Mouse (Mus musculus): ENCODE results near the gene Fry. TPM values are rescaled to one million over a fixed set of nuclear protein-coding genes. Genes with fewer than 3 reads are reported as not detected.

Fry gene
- polyA plus RNA-seq, 3 experiments from 2014 or later, result 15.9 to 25.3 (median 22.3) TPM

- ATAC-seq, result no peak
These were observed 11.7 kb downstream of the Fry start for GRCm38 (mm10) chr5:150130144-150130543.

- no peak for ATAC-seq
These were observed 12.7 kb downstream of the Fry start for GRCm38 (mm10) chr5:150131166-150131565.

- ATAC-seq, result no peak
These were observed 16.2 kb downstream of the Fry start for GRCm38 (mm10) chr5:150134651-150135050.

- no peak for ATAC-seq
These were observed 17.1 kb downstream of the Fry start for GRCm38 (mm10) chr5:150135529-150135928.

- ATAC-seq, result no peak
These were observed 19.5 kb downstream of the Fry start for GRCm38 (mm10) chr5:150137772-150138451.

- ATAC-seq, result no peak
These were observed 22.1 kb downstream of the Fry start for GRCm38 (mm10) chr5:150140513-150140912.

- no peak for ATAC-seq
These were observed 27.5 kb downstream of the Fry start for GRCm38 (mm10) chr5:150145967-150146366.

- ATAC-seq, result no peak
These were observed 28.2 kb downstream of the Fry start for GRCm38 (mm10) chr5:150146612-150147011.

- no peak for ATAC-seq
These were observed 31.3 kb downstream of the Fry start for GRCm38 (mm10) chr5:150149725-150150124.

- ATAC-seq, result no peak
These were observed 32.5 kb downstream of the Fry start for GRCm38 (mm10) chr5:150150986-150151385.

GRCm38 (mm10) chr5:150152071-150152879 lies 33.8 kb downstream of the Fry start:
- no peak for ATAC-seq

GRCm38 (mm10) chr5:150152880-150153281 lies 34.4 kb downstream of the Fry start:
- ATAC-seq, result no peak

- no peak for ATAC-seq
These were observed 36.9 kb downstream of the Fry start for GRCm38 (mm10) chr5:150155388-150155787.

- ATAC-seq, result no peak
These were observed 37.8 kb downstream of the Fry start for GRCm38 (mm10) chr5:150156063-150156786.

GRCm38 (mm10) chr5:150157682-150158081 lies 39.2 kb downstream of the Fry start:
- ATAC-seq, result peak; percentile 79

- no peak for ATAC-seq
These were observed 40.7 kb downstream of the Fry start for GRCm38 (mm10) chr5:150159151-150159550.

GRCm38 (mm10) chr5:150161193-150161592 lies 42.7 kb downstream of the Fry start:
- ATAC-seq, result no peak

- ATAC-seq, result no peak
These were observed 43.5 kb downstream of the Fry start for GRCm38 (mm10) chr5:150161898-150162297.

GRCm38 (mm10) chr5:150164671-150165070 lies 46.2 kb downstream of the Fry start:
- no peak for ATAC-seq

- ATAC-seq, result no peak
These were observed 48.4 kb downstream of the Fry start for GRCm38 (mm10) chr5:150166811-150167210.

GRCm38 (mm10) chr5:150167287-150167686 lies 48.8 kb downstream of the Fry start:
- ATAC-seq, result no peak

- ATAC-seq, result peak; percentile 94
These were observed 50.3 kb downstream of the Fry start for GRCm38 (mm10) chr5:150168712-150169111.

- no peak for ATAC-seq
These were observed 53.1 kb downstream of the Fry start for GRCm38 (mm10) chr5:150171562-150171961.
